Mouse (Mus musculus): ENCODE measurements around the gene 1700025G04Rik.

Gene 1700025G04Rik

DNA sequence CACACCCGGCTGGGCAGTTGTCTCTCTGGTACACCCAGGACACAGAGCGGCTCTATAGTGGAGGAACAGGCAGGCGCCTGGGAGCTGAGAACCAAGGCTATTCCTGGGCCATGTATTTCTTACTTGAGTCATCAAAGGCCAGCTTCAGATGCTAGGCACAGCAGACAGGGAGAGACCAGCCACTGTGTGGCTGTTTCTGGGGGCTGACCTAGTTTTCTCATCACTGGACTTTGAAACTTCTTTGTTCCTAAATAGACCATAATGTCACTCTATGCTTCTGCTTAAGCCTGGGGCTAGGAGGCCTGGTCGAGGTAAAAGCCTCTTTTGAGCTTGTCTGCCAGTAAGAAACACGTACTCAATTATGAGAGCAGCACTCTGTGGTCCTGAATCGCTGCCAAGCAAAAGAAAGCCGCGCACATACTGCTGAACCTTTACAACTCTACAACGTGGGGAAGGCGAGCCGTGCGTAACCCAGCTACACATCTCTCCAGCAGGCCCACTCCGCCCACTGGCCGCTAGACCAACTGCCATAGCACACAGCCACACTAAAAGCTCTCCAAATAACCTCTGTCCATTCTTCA, 199.8 kb downstream of the 1700025G04Rik start:
- peak; percentile 73 for DNase-seq

DNA sequence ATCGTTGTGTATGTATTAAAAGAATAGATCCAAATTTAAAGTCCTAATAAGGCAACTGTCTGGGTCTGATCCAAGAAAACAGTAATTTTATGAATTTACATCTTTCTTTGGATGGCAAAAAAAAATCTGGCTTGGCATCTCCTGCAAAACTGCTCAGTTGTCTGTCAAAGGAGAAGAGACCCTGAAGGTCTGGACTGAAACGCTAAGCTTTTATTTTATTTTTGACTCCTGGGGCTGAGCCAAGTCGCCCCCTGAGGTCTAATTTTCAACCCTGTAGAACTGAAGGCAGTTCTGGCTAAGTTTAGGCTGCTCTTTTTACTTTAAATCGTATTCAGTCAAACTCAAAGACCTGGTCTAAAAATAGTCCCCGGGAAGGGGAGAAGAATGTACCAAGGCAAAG, 202.3 kb downstream of the 1700025G04Rik start:
- no peak for DNase-seq

DNA sequence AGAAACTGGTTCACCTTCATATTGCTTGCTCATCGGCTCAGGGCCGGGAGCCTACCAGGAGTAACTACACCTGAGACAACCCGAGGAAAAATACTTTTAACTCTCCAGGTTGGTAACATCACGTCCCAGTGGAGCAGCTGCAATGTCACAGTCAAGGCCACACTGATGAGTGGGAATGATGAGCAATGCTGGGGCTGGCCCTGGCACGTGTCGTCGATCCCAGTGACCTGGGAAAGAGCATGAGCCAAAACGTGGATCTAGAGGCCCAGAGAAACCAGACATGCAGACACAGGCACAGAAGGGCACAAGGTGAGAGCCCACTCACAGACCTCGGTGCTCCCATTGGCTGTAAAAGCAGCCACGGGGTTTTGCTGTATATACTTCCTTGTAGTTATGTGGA, 202.8 kb downstream of the 1700025G04Rik start:
- no peak for DNase-seq

DNA sequence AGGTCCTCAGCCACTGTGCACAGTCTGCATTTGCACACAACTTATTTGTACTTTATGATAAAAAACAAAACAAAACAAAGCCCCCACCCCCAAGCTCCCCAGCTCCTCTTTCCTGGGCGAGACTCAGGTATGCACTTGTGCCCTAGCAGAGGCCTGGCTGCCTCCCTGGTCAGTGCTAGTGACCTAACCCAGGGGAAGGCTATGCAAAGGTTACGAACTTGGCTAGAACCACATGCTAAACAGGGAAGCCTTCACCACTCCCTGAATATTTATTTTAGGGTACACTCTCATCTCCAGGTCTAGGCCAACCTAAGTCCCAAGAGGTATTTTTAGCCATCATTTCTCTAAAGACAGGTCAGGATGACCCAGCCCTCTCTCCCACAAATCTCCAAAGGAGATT, 203.8 kb downstream of the 1700025G04Rik start:
- no peak for DNase-seq

DNA sequence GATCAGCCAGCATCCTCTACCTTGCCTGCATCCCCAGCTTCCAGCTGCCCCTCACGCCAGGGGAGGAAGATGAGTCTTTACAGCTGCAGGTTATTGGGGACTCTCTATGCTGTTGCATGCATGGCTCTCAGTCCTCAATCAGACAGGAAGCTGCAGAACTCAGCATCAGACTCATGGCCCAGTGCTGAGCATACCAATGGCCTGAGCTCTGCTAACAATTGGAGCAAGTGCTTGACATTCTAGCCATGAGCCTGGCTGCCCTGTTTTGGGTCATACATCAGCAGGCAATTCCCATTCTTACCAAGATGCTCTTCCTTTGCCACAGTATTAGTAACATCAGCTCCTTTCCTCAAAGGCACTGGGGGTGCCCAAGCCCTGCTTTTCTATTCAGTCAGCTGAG, 208.7 kb downstream of the 1700025G04Rik start:
- no peak for DNase-seq

DNA sequence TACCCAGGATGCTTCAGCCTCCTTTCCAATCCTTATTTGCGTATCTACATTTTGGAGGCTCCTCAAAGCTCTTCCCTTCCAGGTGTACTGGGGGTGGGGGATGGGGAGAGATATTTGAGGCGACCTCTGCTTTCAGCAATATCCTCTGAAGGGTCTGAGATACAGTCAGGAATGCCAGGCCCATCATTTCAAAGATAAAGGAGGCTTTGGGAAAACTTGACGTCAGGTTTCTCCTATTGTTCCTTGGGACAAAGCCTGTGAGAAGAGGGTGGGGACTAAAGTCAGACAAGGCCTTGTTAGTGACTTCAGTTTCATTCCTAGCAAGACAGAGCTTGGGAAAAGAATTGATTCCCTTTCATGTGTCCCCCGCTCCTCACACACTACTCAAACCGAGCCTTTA, 209.2 kb downstream of the 1700025G04Rik start:
- DNase-seq, result no peak

DNA sequence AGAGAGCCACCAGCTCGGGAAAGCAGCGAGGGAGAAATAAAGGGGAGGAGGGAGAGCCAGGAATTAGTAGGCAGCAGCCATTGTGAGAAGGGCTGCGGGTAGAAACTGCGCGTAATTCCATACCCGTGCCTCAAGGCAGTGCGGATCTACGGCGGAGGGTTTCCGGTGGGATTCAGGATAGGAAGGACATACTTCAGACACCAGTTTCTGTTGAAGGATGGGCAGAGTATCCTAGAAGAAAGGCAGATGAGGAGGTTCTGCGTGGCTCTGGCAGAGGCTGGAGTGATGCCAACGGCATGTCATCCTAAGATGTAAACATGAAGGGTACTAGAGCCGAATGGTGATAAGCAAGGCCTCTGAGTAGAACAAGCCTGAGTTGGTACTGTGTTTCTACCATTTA, 210.0 kb downstream of the 1700025G04Rik start:
- no peak for DNase-seq

DNA sequence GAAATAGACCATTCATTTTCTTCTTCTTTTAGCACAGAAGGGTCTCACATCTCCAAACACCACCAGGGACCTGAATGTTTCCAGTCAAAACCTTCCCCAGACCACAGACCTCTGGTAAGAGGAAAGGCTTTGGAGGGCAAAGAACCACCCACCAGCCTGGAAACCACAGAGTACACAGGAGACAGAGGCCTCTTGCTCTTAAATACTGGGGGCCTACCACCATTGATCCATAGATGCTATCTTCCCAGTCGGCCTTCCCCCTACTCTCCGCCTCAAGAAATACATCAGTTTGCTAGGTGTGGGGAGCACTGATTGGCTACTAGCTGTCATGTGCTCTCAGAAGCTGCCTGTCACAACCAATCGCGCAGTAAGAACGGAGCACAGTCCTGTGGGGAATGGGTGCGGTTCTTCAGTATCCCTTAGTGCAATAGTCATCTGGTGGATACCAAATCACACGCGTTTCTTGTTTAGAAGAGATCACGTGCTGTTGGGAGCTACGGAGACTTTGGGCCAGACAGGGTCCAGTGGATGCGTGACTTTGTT, 210.5 kb downstream of the 1700025G04Rik start:
- DNase-seq, result no peak

DNA sequence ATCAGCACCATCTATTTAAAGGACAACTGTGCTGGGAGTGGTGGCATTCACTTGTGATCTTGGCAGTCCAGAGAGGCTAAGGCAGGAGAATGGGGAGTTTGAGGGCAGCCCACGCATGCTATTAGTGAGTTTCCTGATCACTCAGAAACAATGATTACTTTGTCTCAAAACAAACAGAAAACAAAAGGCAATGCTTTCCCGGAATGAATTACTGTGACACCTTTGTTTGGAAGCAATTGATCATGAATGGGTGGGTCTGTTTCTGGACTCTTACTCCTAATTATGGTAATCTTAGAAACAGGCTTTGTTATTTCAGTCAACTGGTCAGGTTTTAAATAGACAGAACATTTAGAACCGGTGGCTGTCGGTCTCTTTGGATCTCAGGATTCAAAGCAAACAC, 211.5 kb downstream of the 1700025G04Rik start:
- DNase-seq, result no peak

DNA sequence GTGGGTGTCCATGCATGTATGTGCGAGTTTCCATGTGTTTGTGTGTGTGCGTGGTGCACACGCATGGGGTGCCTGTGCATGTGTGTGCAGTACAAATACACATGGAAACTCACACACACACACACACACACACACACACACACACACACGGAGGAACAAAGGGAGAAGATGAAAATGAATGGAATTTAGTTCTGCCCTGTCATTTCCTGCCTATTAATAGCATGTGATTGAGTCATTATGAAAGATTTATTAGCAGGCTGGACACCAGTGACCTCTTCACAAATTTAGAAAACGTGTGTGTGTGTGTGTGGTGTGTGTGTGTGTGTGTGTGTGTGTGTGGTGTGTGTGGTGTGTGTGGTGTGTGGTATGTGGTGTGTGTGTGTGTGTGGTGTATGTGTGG, 217.0 kb downstream of the 1700025G04Rik start:
- DNase-seq, result no peak

DNA sequence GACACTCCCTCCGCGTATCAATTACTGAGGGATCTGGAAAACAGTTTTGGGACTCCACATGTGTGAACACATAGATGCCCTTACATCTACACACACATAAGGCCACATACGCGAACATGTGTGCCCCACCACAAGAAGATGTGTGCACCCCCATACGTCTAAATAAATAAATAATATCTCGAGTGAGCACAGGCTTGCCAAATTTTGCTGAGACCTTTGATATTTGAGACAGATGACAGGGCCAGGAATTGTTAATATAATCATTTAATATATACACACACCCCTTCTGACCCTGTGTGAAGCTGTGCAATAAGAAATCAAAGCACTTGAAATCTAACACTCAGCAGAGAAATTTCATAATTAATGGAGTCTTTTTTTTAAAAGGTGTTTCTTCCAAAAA, 225.6 kb downstream of the 1700025G04Rik start:
- DNase-seq, result no peak

DNA sequence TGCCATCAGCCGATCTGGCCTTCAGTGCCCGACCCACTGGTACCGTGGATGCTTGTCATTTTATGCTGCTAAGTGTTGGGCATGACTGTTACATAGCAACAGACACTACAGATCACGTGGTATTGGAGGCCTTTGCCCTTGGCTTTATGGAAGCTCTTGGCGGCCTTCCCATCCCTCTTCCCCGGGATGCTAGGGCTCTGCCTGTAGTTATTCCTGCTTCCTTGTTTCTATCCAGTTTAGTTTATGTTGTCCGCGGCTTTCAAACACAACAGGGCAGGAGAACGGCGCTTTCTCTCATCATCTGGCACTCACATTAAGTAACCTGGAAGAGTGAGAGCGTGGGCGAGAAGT, 226.2 kb downstream of the 1700025G04Rik start:
- DNase-seq, result no peak

DNA sequence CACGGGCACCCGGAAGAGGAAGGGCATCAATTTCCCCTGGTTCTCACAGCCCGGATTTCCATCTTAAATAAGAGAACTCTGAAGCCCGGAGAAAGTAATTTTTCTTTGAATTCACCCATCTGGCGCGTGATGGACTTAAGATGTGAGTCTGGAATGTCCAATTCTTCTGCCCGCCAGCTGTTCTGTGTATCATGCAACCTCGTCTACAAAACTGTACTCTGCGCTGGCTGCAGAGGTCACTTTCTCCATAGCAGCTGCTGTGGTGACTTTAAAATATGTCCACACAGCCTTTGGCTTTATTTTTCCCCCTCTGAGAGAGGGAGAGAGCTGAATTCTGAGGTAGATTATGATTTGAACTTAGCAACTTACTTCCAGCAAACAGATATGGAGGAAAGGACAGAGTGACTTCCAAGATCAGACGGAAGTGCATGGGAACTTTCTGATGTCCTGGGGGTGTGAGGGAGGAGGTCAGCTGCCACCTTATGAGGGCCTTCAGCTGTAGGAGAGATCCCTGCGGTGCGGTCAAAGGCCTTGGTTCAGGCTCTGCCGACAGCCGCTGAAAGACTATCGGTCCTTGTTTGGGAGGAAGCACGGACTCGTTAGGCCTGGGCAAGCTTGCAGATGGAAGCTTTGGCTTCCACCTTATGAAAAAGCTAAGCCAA, 226.7 kb downstream of the 1700025G04Rik start:
- DNase-seq, result no peak

DNA sequence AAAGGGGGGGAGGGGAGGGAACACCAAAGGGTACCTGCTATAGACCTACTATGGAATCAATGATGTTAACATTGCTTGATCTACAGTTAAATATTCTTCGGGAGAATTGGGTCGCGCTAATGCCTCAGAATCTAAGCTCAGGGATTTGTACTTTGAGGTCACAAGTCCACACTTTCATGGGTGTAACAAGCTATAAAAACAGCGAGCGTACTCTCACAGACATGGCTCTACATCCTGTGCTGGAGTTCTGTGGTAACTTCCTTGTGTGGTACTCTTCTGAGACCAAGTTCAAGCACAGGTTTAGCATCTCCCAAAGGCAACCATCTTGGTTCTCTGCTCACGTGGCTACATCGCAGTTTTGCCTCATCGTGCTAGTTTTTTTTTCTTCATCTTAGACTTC, 227.8 kb downstream of the 1700025G04Rik start:
- no peak for DNase-seq

DNA sequence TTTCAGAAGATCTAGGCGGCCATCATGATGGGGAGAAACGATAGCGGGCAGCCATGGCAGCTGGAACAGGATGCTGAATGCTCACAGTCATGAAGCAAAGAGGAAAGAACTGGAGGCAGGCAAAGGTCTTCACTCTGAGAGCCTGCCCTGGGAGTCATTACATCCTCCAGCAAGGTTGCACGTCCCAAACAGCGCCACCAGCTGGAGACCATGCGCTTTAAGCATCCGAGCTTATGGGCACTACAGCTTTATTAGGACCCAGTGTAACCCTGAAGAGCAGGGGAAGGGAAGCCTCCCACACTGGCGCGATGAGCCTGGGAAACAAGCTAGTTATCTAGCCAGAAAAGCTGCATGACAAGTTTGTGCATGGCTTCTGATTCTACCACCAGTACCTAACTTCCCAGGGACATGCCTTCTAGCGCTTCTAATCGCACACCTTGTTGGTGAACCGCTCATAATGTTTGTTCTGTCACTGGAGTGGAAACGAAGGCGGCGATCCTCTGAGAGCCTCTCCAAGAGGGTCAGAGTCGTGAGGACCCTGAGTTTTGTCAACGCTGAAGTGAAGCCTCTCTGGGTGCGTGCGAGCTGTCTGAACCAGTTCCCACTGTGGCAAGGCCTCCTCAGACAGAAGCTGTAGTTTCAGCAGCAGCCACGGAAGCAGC, 228.5 kb downstream of the 1700025G04Rik start:
- DNase-seq, result no peak

DNA sequence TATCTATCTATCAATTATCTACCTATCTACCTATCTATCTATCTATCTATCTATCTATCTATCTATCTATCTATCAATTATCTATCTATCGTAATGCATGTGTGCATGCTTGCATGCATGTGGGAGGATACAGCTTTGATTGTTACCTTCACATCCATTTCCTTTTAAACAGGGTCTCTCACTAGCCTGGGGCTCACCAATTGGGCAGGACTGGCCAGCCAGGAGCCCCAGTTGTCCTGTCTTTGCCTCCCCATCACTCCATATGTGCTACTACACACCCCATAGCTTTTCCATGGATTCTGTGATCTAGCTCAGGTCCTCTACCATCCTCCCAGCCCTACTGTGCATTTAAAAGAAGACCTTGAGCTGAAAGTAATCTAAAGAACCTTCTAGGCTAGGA, 231.5 kb downstream of the 1700025G04Rik start:
- no peak for DNase-seq

DNA sequence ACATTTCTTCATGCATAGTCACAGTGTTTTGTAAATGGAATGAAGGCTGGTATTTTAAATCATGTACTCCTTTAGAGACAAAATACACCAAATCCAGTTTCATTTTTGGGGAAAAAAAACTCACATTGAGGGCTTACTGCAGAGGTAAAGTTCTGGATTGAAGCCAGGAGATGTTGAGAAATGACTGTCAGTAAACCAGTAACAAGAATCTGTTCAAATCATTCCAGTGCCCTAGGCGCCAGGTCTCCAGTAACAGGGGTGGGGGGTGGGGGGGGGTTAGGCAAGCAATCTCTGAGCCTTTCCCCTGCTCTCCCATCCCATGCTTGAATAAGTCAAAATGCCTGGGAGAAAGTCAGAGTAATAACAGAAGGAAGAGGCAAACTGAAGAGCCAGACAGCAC, 234.4 kb downstream of the 1700025G04Rik start:
- no peak for DNase-seq

DNA sequence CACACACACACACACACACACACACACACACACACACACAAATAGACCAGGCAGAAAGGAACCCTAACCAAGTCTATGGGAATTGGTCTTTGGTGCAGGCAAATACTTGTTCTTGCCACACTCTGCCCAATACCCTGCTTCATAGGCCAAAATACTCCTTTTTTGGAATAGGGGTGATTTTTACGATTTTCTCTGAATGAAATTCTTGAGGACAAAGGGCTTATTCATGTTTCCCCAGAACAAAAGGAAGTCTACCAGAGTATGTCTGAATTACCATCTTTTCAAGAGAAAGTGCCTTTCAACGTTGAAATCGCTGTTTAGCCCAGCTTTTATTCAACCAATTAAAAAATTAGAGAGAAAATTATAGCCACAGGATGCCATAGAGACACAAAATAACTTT, 237.9 kb downstream of the 1700025G04Rik start:
- no peak for DNase-seq

DNA sequence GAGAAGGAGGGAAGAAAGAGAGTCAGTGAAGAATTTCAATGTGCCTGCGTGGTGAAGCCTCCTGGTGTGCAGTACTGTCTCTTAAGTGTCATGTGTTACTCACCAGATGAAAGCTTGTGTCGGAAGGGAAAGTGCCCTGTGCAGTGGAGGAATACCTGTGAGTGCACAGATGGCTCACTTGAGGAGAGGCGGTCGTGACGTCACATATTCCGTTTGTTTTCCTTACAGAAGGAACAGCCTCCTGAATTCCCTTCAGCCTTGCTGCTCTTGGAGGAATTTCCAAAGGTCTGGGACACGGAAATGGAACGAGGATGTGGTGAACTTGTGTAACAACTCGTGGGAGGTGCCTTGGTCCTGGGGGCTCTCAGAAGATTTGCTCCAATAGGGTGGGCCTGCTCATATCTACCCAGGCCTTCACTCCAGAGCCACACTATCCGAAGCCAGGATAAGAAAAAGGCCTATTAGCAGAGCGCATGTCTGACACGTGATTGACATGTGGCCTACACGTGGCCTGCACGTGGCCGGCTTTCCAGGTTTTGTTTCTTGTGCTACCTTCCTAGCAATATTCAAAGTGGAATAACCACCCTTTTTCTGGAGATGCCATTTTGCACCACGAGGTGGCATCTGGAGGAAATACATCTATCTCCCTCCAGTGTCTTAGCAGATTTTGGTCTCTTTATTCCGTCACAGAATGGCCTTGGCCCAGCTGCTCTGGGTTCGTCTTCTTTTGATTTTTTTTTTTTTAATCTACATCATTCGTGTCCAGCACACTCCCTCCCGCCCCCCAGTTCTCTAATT, 238.7 kb downstream of the 1700025G04Rik start:
- no peak for DNase-seq

DNA sequence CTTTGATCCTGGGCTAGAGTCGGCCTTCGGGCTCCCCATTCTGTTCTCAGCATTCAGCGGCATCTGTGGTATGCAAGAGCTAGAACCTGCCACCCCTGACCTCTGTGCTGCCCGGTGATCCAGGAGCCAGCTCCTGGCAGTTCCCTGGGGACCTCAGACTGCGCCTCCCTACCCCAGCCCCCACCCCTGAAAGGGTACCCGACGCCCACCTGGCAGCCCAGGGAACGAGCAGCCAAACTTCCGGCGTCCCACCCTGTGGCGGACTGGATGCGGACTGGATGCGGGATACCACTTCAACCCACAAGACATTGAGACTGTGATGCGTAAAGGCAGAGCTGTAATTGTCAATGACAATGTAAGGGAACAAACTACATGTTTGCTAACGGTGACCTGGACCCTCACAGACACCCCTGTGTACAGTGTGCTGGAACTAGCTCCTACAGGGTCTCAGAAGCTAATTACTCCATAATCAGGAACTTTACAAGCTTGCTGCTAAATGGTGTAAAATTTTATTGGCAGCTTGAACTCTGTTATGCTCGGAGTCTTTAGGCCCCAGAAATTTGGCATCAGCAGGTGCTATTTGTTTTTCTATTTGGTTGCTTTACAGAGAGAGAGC, 239.8 kb downstream of the 1700025G04Rik start:
- no peak for DNase-seq

DNA sequence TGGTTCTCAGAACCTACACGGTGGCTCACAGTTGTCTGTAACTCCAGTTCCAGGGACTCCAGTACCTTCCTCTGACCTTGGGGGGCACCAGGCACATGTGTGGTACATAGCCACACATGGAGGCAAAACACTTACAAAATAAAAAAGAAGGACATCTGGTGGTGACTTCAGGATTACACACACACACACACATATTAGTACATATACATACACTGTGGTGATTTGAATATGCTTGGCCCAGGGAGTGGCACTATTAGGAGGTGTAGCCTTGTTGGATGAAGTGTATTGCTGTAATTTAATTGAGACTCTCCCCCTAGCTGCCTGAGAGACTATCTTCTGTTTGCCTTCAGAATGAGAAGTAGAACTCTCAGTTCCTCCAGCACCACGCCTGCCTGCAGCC, 241.6 kb downstream of the 1700025G04Rik start:
- no peak for DNase-seq

DNA sequence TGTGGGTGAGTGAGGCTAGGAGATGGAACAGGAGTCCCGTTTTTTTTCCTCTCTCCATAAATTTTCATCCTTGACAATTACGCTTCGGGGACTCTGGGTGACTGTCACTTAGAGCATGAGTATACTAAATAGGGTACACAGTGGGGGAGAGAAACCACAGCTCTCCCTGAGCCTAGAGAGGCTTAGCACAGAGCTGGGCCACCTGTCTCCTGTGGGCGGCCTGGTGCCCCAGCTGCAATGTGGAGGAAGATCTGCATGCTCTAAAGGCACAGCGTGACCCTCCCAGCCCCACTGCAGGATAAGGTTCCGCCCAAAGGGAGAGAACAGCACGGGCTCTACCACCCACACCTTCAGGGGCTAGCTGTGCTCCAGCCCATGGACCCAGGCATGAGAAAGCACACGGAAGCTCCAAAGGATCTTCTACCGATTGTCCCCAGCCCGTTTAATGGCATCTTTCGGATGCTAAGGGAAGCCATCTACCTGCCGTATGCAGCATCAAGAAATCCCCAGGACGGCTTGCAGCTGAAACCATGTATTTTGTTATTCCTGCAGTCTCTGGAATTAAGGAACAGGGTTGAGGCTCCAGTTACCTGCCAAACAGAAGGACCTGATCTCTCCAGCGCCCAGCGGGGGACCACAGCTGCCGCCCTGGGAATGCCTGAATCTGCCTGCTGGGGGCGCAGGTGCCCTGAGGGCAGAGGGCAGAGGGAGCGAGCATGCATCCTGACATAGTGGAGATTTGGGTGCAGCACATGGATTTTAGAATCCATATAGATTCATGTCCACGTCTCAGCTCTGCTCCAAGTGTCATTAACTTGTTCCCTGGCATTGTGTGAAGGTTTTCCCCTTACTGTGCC, 243.8 kb downstream of the 1700025G04Rik start:
- DNase-seq, result peak; percentile 10
